Mouse (Mus musculus) c-Kit-positive CD71-positive TER-119-positive erythroid progenitor cells, embryonic 14.5 days (primary cell): ENCODE measurements around the gene Tmem81.
"Not testable (repeated sequence)": the region's sequence is repeated elsewhere in the genome, so short reads cannot be mapped to it uniquely, and the experiment has no call there.

Source experiments
- DNase-seq: peaks from one replicate; pipeline ENCODE4 v3.0.0-alpha.2; 2013; ENCODE audit warnings: low spot score

Tmem81 gene

GRCm38 (mm10) chr1:132506058-132506457 is at the start of gene Tmem81:
Gene Tmem81 (plus strand): TSS chr1:132506230.
- DNase-seq = no peak

- no peak for DNase-seq
Measured at GRCm38 (mm10) chr1:132464651-132465050, 41.4 kb upstream of the Tmem81 start.

GRCm38 (mm10) chr1:132468926-132469325 is 37.1 kb upstream of the Tmem81 start:
- DNase-seq = no peak

GRCm38 (mm10) chr1:132469519-132469918 is 36.5 kb upstream of the Tmem81 start:
- DNase-seq = no peak

GRCm38 (mm10) chr1:132470031-132470430 is 36.0 kb upstream of the Tmem81 start:
- DNase-seq = not testable (repeated sequence)

- no peak for DNase-seq
Measured at GRCm38 (mm10) chr1:132471032-132471431, 35.0 kb upstream of the Tmem81 start.

GRCm38 (mm10) chr1:132471499-132471898 is 34.5 kb upstream of the Tmem81 start:
- DNase-seq = no peak

GRCm38 (mm10) chr1:132472537-132472936 is 33.5 kb upstream of the Tmem81 start:
- DNase-seq = no peak

GRCm38 (mm10) chr1:132474496-132474895 is 31.5 kb upstream of the Tmem81 start:
- DNase-seq = no peak

GRCm38 (mm10) chr1:132476575-132476927 is 29.5 kb upstream of the Tmem81 start:
- no peak for DNase-seq

- DNase-seq = peak; percentile 90
Measured at GRCm38 (mm10) chr1:132476928-132477691, 28.9 kb upstream of the Tmem81 start, which contains the start of gene Rbbp5. Gene Rbbp5 (plus strand): TSS chr1:132477365.

- DNase-seq = no peak
Measured at GRCm38 (mm10) chr1:132479438-132479837, 26.6 kb upstream of the Tmem81 start.

- no peak for DNase-seq
Measured at GRCm38 (mm10) chr1:132481619-132482018, 24.4 kb upstream of the Tmem81 start.

- no peak for DNase-seq
Measured at GRCm38 (mm10) chr1:132483234-132483633, 22.8 kb upstream of the Tmem81 start.

GRCm38 (mm10) chr1:132483759-132484158 is 22.3 kb upstream of the Tmem81 start:
- no peak for DNase-seq

GRCm38 (mm10) chr1:132500535-132500934 is 5.5 kb upstream of the Tmem81 start:
- DNase-seq = no peak

- DNase-seq = no peak
Measured at GRCm38 (mm10) chr1:132505155-132505554, 875 bp upstream of the Tmem81 start.

- DNase-seq = no peak
Measured at GRCm38 (mm10) chr1:132506656-132507055, 626 bp downstream of the Tmem81 start.

GRCm38 (mm10) chr1:132509771-132510170 is 3.7 kb downstream of the Tmem81 start:
- no peak for DNase-seq

GRCm38 (mm10) chr1:132511521-132511920 is 5.5 kb downstream of the Tmem81 start:
- DNase-seq = no peak

- no peak for DNase-seq
Measured at GRCm38 (mm10) chr1:132512106-132512505, 6.1 kb downstream of the Tmem81 start.

- no peak for DNase-seq
Measured at GRCm38 (mm10) chr1:132515339-132515738, 9.3 kb downstream of the Tmem81 start.

- DNase-seq = no peak
Measured at GRCm38 (mm10) chr1:132516776-132517175, 10.7 kb downstream of the Tmem81 start.

- DNase-seq = no peak
Measured at GRCm38 (mm10) chr1:132518621-132519020, 12.6 kb downstream of the Tmem81 start.
